In the genomic region with DNA sequence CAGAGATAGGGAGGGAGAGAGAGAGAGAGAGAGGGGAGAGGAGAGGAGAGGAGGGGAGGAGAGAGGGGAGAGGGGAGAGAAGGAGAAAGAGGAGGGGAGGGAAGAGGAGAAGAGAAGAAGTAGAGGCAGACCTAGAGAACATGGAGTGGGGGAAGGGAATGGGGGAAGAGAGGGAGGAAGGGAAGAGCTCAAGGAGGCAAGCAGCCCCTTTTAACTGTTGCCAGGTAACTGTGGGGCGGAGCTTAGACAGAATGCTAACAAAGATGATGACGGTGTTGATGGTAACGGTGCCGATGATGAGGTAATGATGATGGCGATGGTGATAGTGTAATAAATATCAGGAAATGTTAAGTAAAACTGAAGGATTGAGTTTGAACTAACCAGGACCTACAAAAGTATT, we compare ENCODE assay signal across 22 mouse cellular contexts.
DNase-seq lines count a peak whose midpoint lies in the region; ATAC-seq lines count a peak whose summit lies in the region.
"Had no signal": no experiment of that assay in that cellular context is flagged by ENCODE, and none has a peak within 500 bp of the region (broad histone marks: within the 10 kb centered on the region; RNA-seq: fewer than 3 reads in every experiment).

No protein-coding gene starts in this region.

- peak; percentile 35; the same call in 1 of the 2 replicates for ATAC-seq in neural tube, embryonic 12.5 days (ENCODE audit: low FRiP score, low read depth)
- peak; percentile 53; the same call in 1 of the 2 replicates for ATAC-seq in neural tube, embryonic 15.5 days (ENCODE audit: low FRiP score)
- ATAC-seq: activated CD4-positive, CD25-positive, alpha-beta regulatory T cell, adult 4 months; CD4-positive, CD25-positive, alpha-beta regulatory T cell, adult 4 months; forebrain, embryonic 13.5 days; forebrain, embryonic 15.5 days; forebrain, postnatal 0 days had no signal

- H3K4me3 ChIP-seq in neural tube, embryonic 12.5 days = no peak overlapping the region
- no peak overlapping the region for H3K4me3 ChIP-seq in neural tube, embryonic 15.5 days (replicated peaks)
- H3K4me3 ChIP-seq: embryonic facial prominence, embryonic 10.5 days; embryonic facial prominence, embryonic 12.5 days; forebrain, embryonic 13.5 days; forebrain, embryonic 15.5 days had no signal

- H3K9me3 ChIP-seq in neural tube, embryonic 12.5 days = no peaks in the 10 kb centered on the region
- no peaks in the 10 kb centered on the region for H3K9me3 ChIP-seq in neural tube, embryonic 15.5 days (replicated peaks)
- H3K9me3 ChIP-seq: embryonic facial prominence, embryonic 10.5 days; embryonic facial prominence, embryonic 12.5 days; forebrain, embryonic 13.5 days; forebrain, embryonic 15.5 days had no signal

- 47% methylated on average over 5 of the region's 5 CpGs for WGBS in neural tube, embryonic 12.5 days
- WGBS in neural tube, embryonic 15.5 days = 53% methylated on average over 5 of the region's 5 CpGs

- H3K36me3 ChIP-seq in neural tube, embryonic 12.5 days = no peaks in the 10 kb centered on the region
- H3K36me3 ChIP-seq in neural tube, embryonic 15.5 days = no peaks in the 10 kb centered on the region
- H3K36me3 ChIP-seq: embryonic facial prominence, embryonic 10.5 days; embryonic facial prominence, embryonic 12.5 days; forebrain, embryonic 15.5 days had no signal

- no peak overlapping the region for H3K9ac ChIP-seq in neural tube, embryonic 12.5 days
- H3K9ac ChIP-seq in neural tube, embryonic 15.5 days (replicated peaks) = no peak overlapping the region
- H3K9ac ChIP-seq: embryonic facial prominence, embryonic 12.5 days; forebrain, embryonic 13.5 days; forebrain, embryonic 15.5 days; forebrain, postnatal 0 days had no signal

- H3K27me3 ChIP-seq in neural tube, embryonic 12.5 days (replicated peaks) = no peaks in the 10 kb centered on the region
- H3K27me3 ChIP-seq in neural tube, embryonic 15.5 days (replicated peaks) = no peaks in the 10 kb centered on the region
- H3K27me3 ChIP-seq: CH12.LX; embryonic facial prominence, embryonic 12.5 days; forebrain, embryonic 15.5 days had no signal

- DNase-seq in neural tube, embryonic 10.5 days (ENCODE audit: extremely low spot score, low spot score) = no peak
- DNase-seq in ES-CJ7 (ENCODE audit: low read depth, low spot score) = peak; percentile 11
- DNase-seq in heart, adult 8-10 months (ENCODE audit: low spot score) = no peak
- DNase-seq: adrenal gland, adult 8-10 months; adrenal gland, postnatal 14 days; adrenal gland, postnatal 36 days; B cell, adult 2 months; cerebellum, adult 11-12 months; cerebellum, adult 2 months; cerebellum, adult 9-10 months; cerebellum, postnatal 10 days; cerebellum, postnatal 25 days; forebrain, postnatal 0 days had no signal

- H3K4me1 ChIP-seq in neural tube, embryonic 12.5 days = peaks cover 5% of the 10 kb centered on the region; the same call in 1 of the 2 replicates
- no peaks in the 10 kb centered on the region for H3K4me1 ChIP-seq in neural tube, embryonic 15.5 days
- H3K4me1 ChIP-seq: embryonic facial prominence, embryonic 10.5 days; embryonic facial prominence, embryonic 12.5 days; forebrain, embryonic 13.5 days had no signal

- H3K27ac ChIP-seq in neural tube, embryonic 12.5 days = no peak overlapping the region
- H3K27ac ChIP-seq in neural tube, embryonic 15.5 days (replicated peaks) = no peak overlapping the region
- H3K27ac ChIP-seq: embryonic facial prominence, embryonic 10.5 days; embryonic facial prominence, embryonic 12.5 days; forebrain, embryonic 13.5 days; forebrain, embryonic 15.5 days had no signal

- H3K4me2 ChIP-seq in neural tube, embryonic 12.5 days (replicated peaks) = no peak overlapping the region
- no peak overlapping the region for H3K4me2 ChIP-seq in neural tube, embryonic 15.5 days
- H3K4me2 ChIP-seq: embryonic facial prominence, embryonic 12.5 days; forebrain, embryonic 13.5 days; forebrain, embryonic 15.5 days had no signal
